Mouse (Mus musculus) MEL (cell line): ENCODE data around the gene Rab1a.

ENCODE experiments used
- MYC ChIP-seq: IDR thresholded peaks from 2 replicates; pipeline ENCODE4 v1.6.1; 2011; ENCODE audit warnings: low read depth, mild to moderate bottlenecking, low read length, improper control_type of control experiment, moderate library complexity
- ZC3H11A ChIP-seq: IDR thresholded peaks from 2 replicates; pipeline ENCODE4 v1.6.1; 2012; ENCODE audit warnings: low read depth, mild to moderate bottlenecking, inconsistent platforms, low read length, improper control_type of control experiment

GRCm38 (mm10) chr11:20241311-20241710 is 40.1 kb downstream of the Rab1a start:
- TF ChIP-seq ZC3H11A, result no peak
- TF ChIP-seq MYC, result no peak
